Mouse (Mus musculus) liver, postnatal 0 days (tissue): ENCODE results near the gene Sdk2.

Experiments used
- CTCF ChIP-seq: sonication (generic); IDR thresholded peaks from 2 replicates; pipeline ENCODE4 v1.5.1; 2016; ENCODE audit warnings: antibody characterized with exemption, low read depth
- EP300 ChIP-seq: IDR thresholded peaks from 2 replicates; pipeline ENCODE4 v1.6.1; 2016; ENCODE audit warnings: antibody characterized with exemption, low read depth, mild to moderate bottlenecking

GRCm38 (mm10) chr11:113736848-113737552, 329.8 kb downstream of the Sdk2 start:
- TF ChIP-seq EP300 = no peak
- TF ChIP-seq CTCF = no peak
